Mouse (Mus musculus) kidney, postnatal 0 days (tissue): ENCODE results near the gene Olfr31. TPM values are rescaled to one million over a fixed set of nuclear protein-coding genes. Genes with fewer than 3 reads are reported as not detected.

Experiments used
- ATAC-seq: fragments of 200-750 bp; cut with Nextera tagmentation; replicated peaks from 2 replicates; pipeline ENCODE4 v1.8.0; 2017; ENCODE audit warnings: low read depth, moderate number of reproducible peaks, moderate TSS enrichment, moderate library complexity; ENCODE audit not compliant: low FRiP score
- DNase-seq: peaks from one replicate; pipeline ENCODE4 v3.0.0-alpha.2; 2016; ENCODE audit warnings: low spot score
- H3K27ac ChIP-seq: fragments of 300-500 bp; sonication (generic); 2 replicates; pipeline ENCODE4 v1.5.1; 2014; ENCODE audit warnings: mild to moderate bottlenecking
- H3K27me3 ChIP-seq: fragments of 300-500 bp; sonication (generic); 2 replicates; pipeline ENCODE4 v1.6.1; 2014; ENCODE audit warnings: low read length, mixed read lengths; ENCODE audit not compliant: insufficient read depth
- H3K36me3 ChIP-seq: fragments of 300-500 bp; sonication (generic); 2 replicates; pipeline ENCODE4 v1.6.1; 2014; ENCODE audit warnings: low read length, mixed read lengths; ENCODE audit not compliant: insufficient read depth
- H3K4me1 ChIP-seq: fragments of 300-500 bp; sonication (generic); replicated peaks from 2 replicates; pipeline ENCODE4 v1.6.1; 2014; ENCODE audit warnings: antibody characterized with exemption, low read length, mixed read lengths; ENCODE audit not compliant: insufficient read depth
- H3K4me2 ChIP-seq: fragments of 300-500 bp; sonication (generic); 2 replicates; pipeline ENCODE4 v1.6.1; 2014; ENCODE audit warnings: mild to moderate bottlenecking, low read length, moderate library complexity, mixed read lengths
- H3K4me3 ChIP-seq: fragments of 300-500 bp; sonication (generic); replicated peaks from 2 replicates; pipeline ENCODE4 v1.5.1; 2014; ENCODE audit warnings: low read depth, low read length
- H3K9ac ChIP-seq: fragments of 300-500 bp; sonication (generic); 2 replicates; pipeline ENCODE4 v1.6.1; 2014; ENCODE audit warnings: low read depth, low read length
- H3K9me3 ChIP-seq: fragments of 300-500 bp; sonication (generic); replicated peaks from 2 replicates; pipeline ENCODE4 v1.6.1; 2016; ENCODE audit warnings: low read length, inconsistent platforms, mixed read lengths
- CTCF ChIP-seq: IDR thresholded peaks from 2 replicates; pipeline ENCODE4 v1.5.1; 2016; ENCODE audit warnings: antibody characterized with exemption, low read depth, mild to moderate bottlenecking, moderate library complexity
- WGBS: fragments of 180-500 bp; shearing (Covaris S2); extraction: QIAGEN DNeasy Blood & Tissue Kit; methylation state at CpG from one replicate; pipeline ENCODE4 v1.1.7; 2014; 5-methylcytosine and 5-hydroxymethylcytosine counted together
- polyA plus RNA-seq: library from polyadenylated mRNA; unstranded; fragments of >200 nt; fragmentation: Nextera tagmentation; extraction: Ambion mirVana; gene quantifications from 2 replicates; pipeline ENCODE4 v1.2.1, GENCODE M21; 2015

Gene Olfr31
- polyA plus RNA-seq: not detected in 2 replicates

GRCm38 (mm10) chr14:14322528-14322927 is at the start of gene Olfr31:
TSS of gene Olfr31 (plus strand) at chr14:14322828.
- Histone ChIP-seq H3K4me3 (no peak within 1 kb of the TSS), H3K9me3 (no peaks in the 10 kb centered on the region), H3K9ac (no peak within 1 kb of the TSS), H3K27me3 (no peaks in the 10 kb centered on the region), H3K36me3 (no peaks in the 10 kb centered on the region), H3K4me1 (no peaks in the 10 kb centered on the region), H3K27ac (no peak within 1 kb of the TSS), H3K4me2 (no peak within 1 kb of the TSS)
- no peak for TF ChIP-seq CTCF
- no peak for ATAC-seq
- no peak for DNase-seq

- Histone ChIP-seq H3K27ac (no peak overlapping the region), H3K9me3 (no peaks in the 10 kb centered on the region), H3K4me3 (no peak overlapping the region; the same call in 1 of the 2 replicates), H3K36me3 (no peaks in the 10 kb centered on the region), H3K4me2 (peak overlapping the region; percentile 32; the same call in 1 of the 2 replicates), H3K4me1 (no peaks in the 10 kb centered on the region), H3K27me3 (no peaks in the 10 kb centered on the region), H3K9ac (no peak overlapping the region)
- TF ChIP-seq CTCF: peak; percentile 35; the same call in 1 of the 2 replicates
- WGBS: 62% methylated on average over 7 of the region's 7 CpGs
- DNase-seq (peak; percentile 24), ATAC-seq (peak; percentile 72; the same call in 1 of the 2 replicates)
Observed at GRCm38 (mm10) chr14:14294426-14294825, 28.2 kb upstream of the Olfr31 start.

GRCm38 (mm10) chr14:14308938-14309337 is 13.7 kb upstream of the Olfr31 start:
- Histone ChIP-seq H3K4me3 (no peak overlapping the region), H3K9me3 (no peaks in the 10 kb centered on the region)
- WGBS: 51% methylated on average over 16 of the region's 16 CpGs

GRCm38 (mm10) chr14:14309416-14309815 is 13.2 kb upstream of the Olfr31 start:
- DNase-seq: no peak
- no peaks in the 10 kb centered on the region for H3K36me3 ChIP-seq
- H3K4me2 ChIP-seq: no peak overlapping the region
- 62% methylated on average over 14 of the region's 14 CpGs for WGBS
- no peak overlapping the region for H3K4me3 ChIP-seq
- H3K4me1 ChIP-seq: no peaks in the 10 kb centered on the region
- no peak for ATAC-seq
- H3K9me3 ChIP-seq: no peaks in the 10 kb centered on the region
- no peak for TF ChIP-seq CTCF
- no peaks in the 10 kb centered on the region for H3K27me3 ChIP-seq
- no peak overlapping the region for H3K27ac ChIP-seq
- H3K9ac ChIP-seq: no peak overlapping the region

More at GRCm38 (mm10) chr14:14308938-14309337, 13.7 kb upstream of the Olfr31 start:
- no peak for ATAC-seq
- Histone ChIP-seq H3K4me2 (no peak overlapping the region), H3K27ac (no peak overlapping the region), H3K9ac (no peak overlapping the region), H3K36me3 (no peaks in the 10 kb centered on the region), H3K27me3 (no peaks in the 10 kb centered on the region), H3K4me1 (no peaks in the 10 kb centered on the region)
- TF ChIP-seq CTCF: no peak
- no peak for DNase-seq

GRCm38 (mm10) chr14:14345113-14345871 is 22.7 kb downstream of the Olfr31 start:
- peak; percentile 70 for TF ChIP-seq CTCF
- H3K4me1 ChIP-seq: no peaks in the 10 kb centered on the region
- H3K27ac ChIP-seq: peak overlapping the region; percentile 85; the same call in 1 of the 2 replicates
- H3K4me2 ChIP-seq: peak overlapping the region; percentile 75
- H3K9ac ChIP-seq: peak overlapping the region; percentile 59
- ATAC-seq (peak; percentile 88), DNase-seq (peak; percentile 96)
- H3K4me3 ChIP-seq: peak overlapping the region; percentile 56
- no peaks in the 10 kb centered on the region for H3K36me3 ChIP-seq
- H3K27me3 ChIP-seq: no peaks in the 10 kb centered on the region
- H3K9me3 ChIP-seq: peaks cover 18% of the 10 kb centered on the region
- whole genome bisulfite sequencing: 5% methylated on average over 39 of the region's 40 CpGs

GRCm38 (mm10) chr14:14345948-14346812 is 23.6 kb downstream of the Olfr31 start, which contains the start of gene Il3ra:
TSS of gene Il3ra (plus strand) at chr14:14346275.
- peak; percentile 16 for ATAC-seq
- H3K9me3 ChIP-seq: peaks cover 25% of the 10 kb centered on the region
- no peak for TF ChIP-seq CTCF
- peak; percentile 80 for DNase-seq
- no peaks in the 10 kb centered on the region for H3K27me3 ChIP-seq
- H3K4me3 ChIP-seq: peak within 1 kb of the TSS; percentile 56
- peak within 1 kb of the TSS; percentile 59 for H3K9ac ChIP-seq
- peak within 1 kb of the TSS; percentile 75 for H3K4me2 ChIP-seq
- 6% methylated on average over 65 of the region's 69 CpGs for WGBS
- no peaks in the 10 kb centered on the region for H3K4me1 ChIP-seq
- H3K36me3 ChIP-seq: no peaks in the 10 kb centered on the region
- peak within 1 kb of the TSS; percentile 85 for H3K27ac ChIP-seq
